Mouse (Mus musculus): ENCODE measurements around the gene Fbxo39.

The Fbxo39 gene

DNA sequence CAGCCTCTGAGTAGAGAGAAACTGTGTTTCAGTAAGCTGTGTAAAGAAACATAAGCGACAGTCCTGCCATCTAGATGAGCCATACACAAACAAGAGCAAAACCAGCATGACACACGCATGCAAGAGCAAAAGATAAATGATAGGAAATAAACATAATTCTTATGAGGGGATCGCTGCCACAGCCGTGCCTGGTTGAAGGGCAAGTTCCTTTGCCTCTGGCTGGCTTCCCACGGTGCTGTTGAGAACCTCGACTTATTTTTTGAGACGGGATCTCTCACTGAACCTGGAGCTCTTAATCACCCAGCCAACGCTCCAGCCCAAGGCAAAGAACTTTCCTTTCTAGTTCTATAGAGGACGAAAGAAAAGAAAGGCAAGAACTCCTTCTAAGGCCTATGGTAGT lies 51.9 kb downstream of the Fbxo39 start:
- DNase-seq: no peak

DNA sequence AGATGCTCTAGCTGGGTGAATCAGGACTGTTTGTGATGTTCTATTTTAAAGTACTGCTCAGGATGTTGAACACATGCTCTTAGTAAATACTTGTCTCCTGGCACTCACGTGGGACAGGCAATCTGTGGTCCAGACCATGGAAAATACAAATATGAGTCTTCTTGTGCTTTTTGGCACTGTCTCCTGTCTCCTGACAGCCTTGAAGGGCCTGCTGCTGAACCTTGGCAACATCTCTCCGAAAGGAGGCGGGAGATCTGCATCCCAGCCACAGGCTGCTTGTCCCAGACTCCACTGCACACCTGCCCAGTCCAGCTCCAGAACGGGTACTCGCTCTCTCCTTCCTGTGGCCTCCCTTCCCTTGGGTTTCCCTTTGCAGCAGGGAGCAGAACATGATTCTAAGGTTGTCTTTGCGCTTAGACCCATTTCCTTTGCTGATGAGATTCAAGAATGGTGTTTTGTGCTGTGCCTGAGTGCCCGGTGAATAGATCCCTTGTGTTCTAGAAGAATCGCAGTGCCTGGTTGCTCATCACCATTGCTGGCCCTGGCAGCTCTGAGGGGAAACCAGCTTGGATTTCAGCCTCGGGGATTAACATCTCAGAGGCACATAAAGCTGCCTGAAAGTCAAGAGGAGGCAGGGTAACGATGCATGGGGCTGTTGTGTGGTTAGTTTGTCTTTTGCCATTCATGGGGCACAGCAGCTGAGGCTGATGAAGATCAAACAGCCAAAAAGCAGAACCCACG lies 53.9 kb downstream of the Fbxo39 start:
- DNase-seq: no peak

Measured in B cell, adult 2 months (primary cell).